11 mouse cellular contexts compared by ENCODE assay signal in genomic region chrX:77487922-77488799, GRCm38 (mm10). TPM values are rescaled to one million over a fixed set of nuclear protein-coding genes. Genes with fewer than 3 reads are reported as not detected.
A peak's percentile ranks its signal among the peaks of the same experiment; 100 is the strongest.
DNase-seq lines count a peak whose midpoint lies in the region; ATAC-seq lines count a peak whose summit lies in the region.
"Had no signal": no experiment of that assay in that cellular context is flagged by ENCODE, and none has a peak within 500 bp of the region (broad histone marks: within the 10 kb centered on the region; RNA-seq: fewer than 3 reads in every experiment).

No protein-coding gene starts in this region.

- no peaks in the 10 kb centered on the region for H3K4me1 ChIP-seq in hindbrain, embryonic 15.5 days (replicated peaks)
- H3K4me1 ChIP-seq in hindbrain, embryonic 12.5 days, result no peaks in the 10 kb centered on the region
- H3K4me1 ChIP-seq in midbrain, embryonic 13.5 days (replicated peaks), result no peaks in the 10 kb centered on the region
- H3K4me1 ChIP-seq: embryonic facial prominence, embryonic 13.5 days; stomach, embryonic 15.5 days had no signal

- no peak overlapping the region for H3K9ac ChIP-seq in hindbrain, embryonic 15.5 days
- no peak overlapping the region for H3K9ac ChIP-seq in hindbrain, embryonic 12.5 days
- no peak overlapping the region for H3K9ac ChIP-seq in midbrain, embryonic 13.5 days (replicated peaks)
- H3K9ac ChIP-seq: embryonic facial prominence, embryonic 13.5 days; stomach, embryonic 15.5 days had no signal

- H3K4me3 ChIP-seq in hindbrain, embryonic 15.5 days, result no peak overlapping the region
- no peak overlapping the region for H3K4me3 ChIP-seq in hindbrain, embryonic 12.5 days
- H3K4me3 ChIP-seq in midbrain, embryonic 13.5 days (replicated peaks), result no peak overlapping the region
- H3K4me3 ChIP-seq: embryonic facial prominence, embryonic 13.5 days; stomach, embryonic 15.5 days had no signal

- H3K36me3 ChIP-seq in hindbrain, embryonic 15.5 days, result no peaks in the 10 kb centered on the region
- H3K36me3 ChIP-seq in hindbrain, embryonic 12.5 days, result no peaks in the 10 kb centered on the region
- no peaks in the 10 kb centered on the region for H3K36me3 ChIP-seq in midbrain, embryonic 13.5 days
- H3K36me3 ChIP-seq: embryonic facial prominence, embryonic 13.5 days; stomach, embryonic 15.5 days had no signal

- H3K27me3 ChIP-seq in hindbrain, embryonic 15.5 days, result no peaks in the 10 kb centered on the region
- H3K27me3 ChIP-seq in hindbrain, embryonic 12.5 days, result no peaks in the 10 kb centered on the region
- no peaks in the 10 kb centered on the region for H3K27me3 ChIP-seq in midbrain, embryonic 13.5 days
- H3K27me3 ChIP-seq: embryonic facial prominence, embryonic 13.5 days; stomach, embryonic 15.5 days had no signal

- H3K9me3 ChIP-seq in hindbrain, embryonic 15.5 days, result no peaks in the 10 kb centered on the region
- H3K9me3 ChIP-seq in hindbrain, embryonic 12.5 days (replicated peaks), result no peaks in the 10 kb centered on the region
- H3K9me3 ChIP-seq in midbrain, embryonic 13.5 days, result no peaks in the 10 kb centered on the region
- H3K9me3 ChIP-seq: embryonic facial prominence, embryonic 13.5 days; stomach, embryonic 15.5 days had no signal

- no peak overlapping the region for H3K4me2 ChIP-seq in hindbrain, embryonic 15.5 days
- no peak overlapping the region for H3K4me2 ChIP-seq in hindbrain, embryonic 12.5 days (replicated peaks)
- no peak overlapping the region for H3K4me2 ChIP-seq in midbrain, embryonic 13.5 days (replicated peaks)
- H3K4me2 ChIP-seq: embryonic facial prominence, embryonic 13.5 days; stomach, embryonic 15.5 days had no signal

- 48% methylated on average over 7 of the region's 7 CpGs for WGBS in hindbrain, embryonic 15.5 days
- WGBS in hindbrain, embryonic 12.5 days, result 57% methylated on average over 7 of the region's 7 CpGs
- WGBS in midbrain, embryonic 13.5 days, result 74% methylated on average over 7 of the region's 7 CpGs

- peak overlapping the region; percentile 59; the same call in 1 of the 2 replicates for H3K27ac ChIP-seq in hindbrain, embryonic 15.5 days (replicated peaks)
- no peak overlapping the region for H3K27ac ChIP-seq in hindbrain, embryonic 12.5 days
- H3K27ac ChIP-seq in midbrain, embryonic 13.5 days, result no peak overlapping the region; the same call in 1 of the 2 replicates
- H3K27ac ChIP-seq: embryonic facial prominence, embryonic 13.5 days; macrophage; stomach, embryonic 15.5 days had no signal

- peak; percentile 83 for DNase-seq in 3T3-L1 (ENCODE audit: low read depth, low spot score)
- peak; percentile 72 for DNase-seq in adrenal gland, adult 2 months
- peak; percentile 55 for DNase-seq in heart, postnatal 4 days
- DNase-seq in embryo, embryonic 11 days, result no peak
- DNase-seq in B cell, adult 2 months, result no peak

- peak; percentile 76 for ATAC-seq in hindbrain, embryonic 15.5 days (ENCODE audit: low FRiP score, low read depth)
- no peak for ATAC-seq in hindbrain, embryonic 12.5 days (ENCODE audit: low FRiP score)
- no peak for ATAC-seq in midbrain, embryonic 13.5 days

RNA-seq across cellular contexts. Expression of gene Tbl1x, which starts 22.7 kb away (rescaled TPM):
- 43.4 and 45.5 TPM in 2 replicates for polyA plus RNA-seq in hindbrain, embryonic 15.5 days (2015; fragmentation: Nextera tagmentation; extraction: Ambion mirVana)
- polyA plus RNA-seq in hindbrain, embryonic 12.5 days (2016; fragmentation: Nextera tagmentation; extraction: Ambion mirVana), result 59.8 and 62.5 TPM in 2 replicates
- total RNA-seq in adrenal gland, adult 2 months (2021), result 10 to 100 TPM; 73.4 to 75.1 TPM
- 10.6 and 12.9 TPM in 2 replicates for polyA plus RNA-seq in adrenal gland, adult 2 months (2012; rRNA removed)
- 10 to 100 TPM; 75.2 to 75.9 TPM for total RNA-seq in heart, postnatal 4 days (2021)
- polyA plus RNA-seq in midbrain, embryonic 13.5 days (2015; fragmentation: Nextera tagmentation; extraction: Ambion mirVana), result 46.9 and 49.6 TPM in 2 replicates

Comparison
In these comparisons a context has a peak if more than half of its experiments do, and no peak if none do; other contexts are left out.
1. DNase-seq: peak in 3T3-L1 (single experiment), adrenal gland, adult 2 months (single experiment) and heart, postnatal 4 days (single experiment); none in embryo, embryonic 11 days (single experiment) and B cell, adult 2 months (0 of 2).